Mouse (Mus musculus) layer of hippocampus, postnatal 14 days (tissue): ENCODE results near the gene Rcvrn. TPM values are rescaled to one million over a fixed set of nuclear protein-coding genes. Genes with fewer than 3 reads are reported as not detected.

Source experiments
- DNase-seq, 2 experiments: peaks; one replicate each; pipeline ENCODE4 v3.0.0; 2021 to 2022; ENCODE audit warnings: low spot score in 2 of 2, mixed read lengths in 1 of 2
- long read RNA-seq, 2 experiments: library from polyadenylated mRNA; stranded (forward); transcript quantifications; one replicate each; pipeline ENCODE4 v2.0.0; 2021
- total RNA-seq, 2 experiments: library from RNA; stranded (reverse); gene quantifications; 2 replicates each; pipeline ENCODE4 v1.2.3; 2021

The Rcvrn gene
- 1 to 10 TPM; 1.7 to 2.4 TPM for total RNA-seq
- long read RNA-seq, experiment 1, result 0 reads
- long read RNA-seq, experiment 2, result 0 reads

DNA sequence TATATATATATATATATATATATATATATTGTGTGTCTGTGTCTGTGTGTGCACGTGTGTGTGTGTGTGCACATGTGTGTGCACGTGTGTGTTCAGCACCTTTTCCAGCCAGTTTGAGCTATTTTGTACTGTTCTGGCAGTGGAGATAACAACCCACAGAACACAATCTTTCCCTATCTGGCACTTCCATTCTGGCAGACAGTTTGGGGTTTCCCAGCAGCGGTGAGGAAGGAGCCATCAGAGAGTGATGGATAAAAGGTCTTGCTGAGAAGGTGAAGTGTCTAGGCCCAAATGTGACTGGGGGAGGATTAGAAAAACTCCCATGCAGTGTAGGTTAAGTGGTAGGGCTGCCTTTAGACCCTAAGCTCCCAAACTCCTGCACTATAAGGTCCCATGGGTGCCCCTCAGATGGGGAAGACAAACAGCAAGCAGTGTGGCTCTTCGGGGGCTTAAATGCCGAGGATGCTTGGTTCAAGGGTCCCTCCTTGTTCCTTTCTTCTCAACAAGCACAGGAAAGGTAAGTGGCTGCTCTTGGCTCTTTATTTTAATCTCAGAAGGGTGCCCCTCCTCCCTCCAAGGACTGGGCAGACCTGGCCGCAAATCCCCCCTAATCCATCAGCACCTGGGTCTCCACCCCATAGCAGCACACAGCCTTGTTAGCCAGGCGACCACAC is at the start of gene Rcvrn:
Gene Rcvrn (plus strand): TSS at position 624 of the 674 bp plus-strand sequence.
- no peak for DNase-seq

DNA sequence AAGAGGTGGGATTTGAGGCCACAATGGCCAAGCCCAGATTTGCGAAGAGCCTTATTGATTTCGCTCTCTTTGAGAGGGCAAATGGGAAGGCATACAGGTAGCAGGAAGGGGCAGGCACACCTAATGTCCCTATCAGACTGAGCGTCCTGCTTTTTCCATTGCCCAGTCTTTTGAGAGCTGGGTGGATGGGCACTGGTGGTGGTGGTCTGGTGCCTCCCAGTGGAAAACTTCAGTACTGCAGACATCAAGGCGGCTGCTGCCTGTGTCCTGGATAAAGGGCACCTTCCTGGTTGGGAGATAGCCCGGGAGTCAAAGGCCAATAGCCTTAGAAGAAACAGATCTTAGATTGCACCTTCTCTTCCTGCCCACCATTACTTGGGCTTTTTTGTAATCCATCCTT is 47.4 kb upstream of the Rcvrn start:
- peak; percentile 79 to 82 for DNase-seq

DNA sequence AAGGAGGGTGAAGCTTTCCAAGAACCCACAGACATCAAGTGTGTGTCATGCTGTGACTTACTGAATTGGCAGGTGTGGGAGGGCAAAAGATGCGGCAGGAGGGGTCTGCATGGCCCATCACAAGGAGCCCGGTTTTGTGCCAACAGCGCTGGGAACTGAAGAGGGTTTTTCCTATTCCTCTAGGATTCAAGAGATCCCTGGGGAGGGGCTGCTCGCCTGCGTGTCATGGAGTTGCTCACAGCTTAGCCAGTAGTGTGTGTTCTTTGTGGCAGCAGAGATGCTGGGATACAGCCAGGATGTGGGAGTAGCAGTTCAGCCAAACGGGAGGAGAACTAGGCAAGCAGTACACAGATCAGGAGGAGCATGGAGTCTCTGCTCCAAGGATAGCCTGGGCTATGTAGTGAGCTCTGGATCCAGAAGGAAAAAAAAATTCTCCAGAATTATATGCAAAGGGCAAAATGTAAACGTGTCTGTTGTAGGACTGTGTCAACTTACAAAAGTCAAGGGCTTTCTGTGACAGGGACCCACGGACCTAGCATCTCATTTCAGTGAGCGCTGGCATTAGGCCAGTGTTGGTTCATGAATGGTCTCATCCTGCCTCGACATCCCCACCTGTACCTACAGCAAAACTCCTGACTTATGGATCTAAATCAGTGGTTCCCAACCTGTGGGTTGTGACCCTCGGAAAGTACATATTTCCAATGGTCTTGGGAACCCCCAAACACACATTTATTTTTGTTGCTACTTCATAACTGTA is 46.3 kb upstream of the Rcvrn start:
- DNase-seq, result peak; percentile 47 to 64

DNA sequence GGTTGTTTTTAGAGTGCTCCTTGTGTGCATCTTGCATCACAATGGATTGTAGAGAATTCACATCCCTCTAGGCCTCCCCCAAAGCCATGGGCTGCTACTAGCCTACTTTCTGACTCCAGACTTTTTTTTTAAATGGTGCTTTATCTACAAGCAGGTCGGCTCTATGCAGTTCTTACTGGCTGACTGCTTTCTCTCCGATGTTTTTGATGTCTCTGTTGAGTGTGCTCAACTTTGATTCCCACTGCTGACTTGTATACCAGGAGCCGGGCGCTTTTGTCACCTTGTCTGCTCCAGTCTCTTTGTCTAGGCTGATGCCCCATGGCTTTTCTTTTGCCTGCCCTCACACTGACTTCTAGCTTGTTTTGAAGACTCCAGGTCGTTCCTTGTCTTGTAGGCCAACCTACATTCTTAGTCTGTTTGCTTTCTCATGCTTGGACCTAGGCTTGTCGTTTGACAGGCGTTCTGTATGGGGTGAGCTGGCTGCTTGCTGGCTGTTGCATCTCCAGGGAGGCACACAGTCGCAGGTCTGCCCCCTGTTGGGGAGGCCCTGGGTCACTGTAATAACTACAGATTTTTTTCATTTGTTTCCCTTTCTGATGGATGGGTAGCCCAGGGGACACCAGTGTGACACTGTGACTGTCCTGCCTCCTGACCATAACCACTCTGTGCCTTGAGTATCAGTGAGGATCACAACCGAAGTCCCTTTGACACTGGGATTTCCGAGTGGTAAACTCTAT is 45.0 kb upstream of the Rcvrn start:
- DNase-seq, result no peak

DNA sequence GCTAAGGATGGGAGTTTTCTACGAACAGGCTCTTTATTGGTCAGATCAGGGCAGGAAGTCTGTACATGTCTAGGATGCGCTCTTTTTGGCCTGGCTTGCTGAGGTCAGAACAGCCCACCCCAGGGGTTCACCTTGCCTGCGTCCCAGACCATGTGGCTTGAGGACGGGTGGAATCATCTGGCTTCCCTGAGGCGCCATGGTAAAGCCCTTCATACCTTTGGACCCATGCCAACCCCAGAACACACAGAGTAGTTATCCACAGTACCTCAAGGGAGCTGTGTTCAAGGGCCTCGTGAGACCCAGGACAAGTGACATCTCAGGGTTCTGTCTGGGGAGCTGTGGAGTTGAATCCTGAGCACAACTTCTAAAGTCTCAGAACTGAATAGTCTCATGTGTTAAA is 43.4 kb upstream of the Rcvrn start:
- DNase-seq, result no peak

DNA sequence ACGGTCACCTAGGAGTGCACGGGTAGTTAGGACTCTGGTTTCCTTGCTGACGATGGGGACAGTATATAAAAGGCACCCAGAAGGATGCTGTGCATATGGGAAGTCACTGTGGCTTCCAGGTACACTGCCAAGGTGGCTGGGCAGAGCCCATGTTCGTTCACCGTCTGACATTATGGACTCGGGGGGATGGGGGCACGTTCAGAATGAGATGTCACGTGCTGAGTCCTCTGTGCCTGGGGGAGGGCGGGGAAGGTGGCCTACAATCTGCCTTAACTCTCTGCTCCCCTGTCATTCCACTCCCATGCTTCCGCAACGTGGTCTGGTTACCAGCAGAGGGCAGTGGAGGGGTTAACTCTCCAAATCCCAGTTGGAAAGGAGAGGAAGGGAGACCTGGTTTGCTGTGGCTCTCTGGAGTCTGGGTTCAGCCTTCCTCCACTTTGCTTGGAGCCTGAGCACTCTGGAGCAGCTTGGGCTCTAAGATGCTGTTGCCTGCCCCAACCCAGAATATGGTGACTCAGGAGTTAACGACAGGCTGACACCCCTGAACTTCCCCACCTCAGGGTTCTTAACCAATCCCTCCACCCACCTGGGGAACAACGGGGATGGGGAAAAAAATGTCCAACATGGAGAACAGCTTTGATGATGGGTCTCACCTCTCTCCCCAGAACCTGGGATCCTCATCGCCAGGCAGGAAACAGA is 42.8 kb upstream of the Rcvrn start:
- DNase-seq, result peak; percentile 41 to 62

DNA sequence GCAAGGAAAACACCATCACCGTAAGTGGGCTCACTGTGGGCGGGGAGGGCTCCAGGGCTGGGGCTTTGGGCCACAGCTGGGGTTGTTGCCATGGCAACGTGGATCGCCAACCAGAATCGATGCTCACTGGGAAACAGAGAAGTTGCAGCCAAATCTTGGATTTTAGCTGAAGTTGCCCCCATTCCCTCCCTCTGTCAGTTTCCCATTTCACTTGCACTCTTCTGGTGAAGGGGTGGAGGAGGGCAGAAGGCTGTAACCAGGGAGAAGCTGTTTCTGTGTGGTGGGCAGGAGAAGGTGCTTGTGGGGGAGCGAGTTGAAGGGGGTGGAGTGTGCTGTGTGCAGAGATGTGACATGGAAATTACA is 42.3 kb upstream of the Rcvrn start:
- DNase-seq, result no peak

DNA sequence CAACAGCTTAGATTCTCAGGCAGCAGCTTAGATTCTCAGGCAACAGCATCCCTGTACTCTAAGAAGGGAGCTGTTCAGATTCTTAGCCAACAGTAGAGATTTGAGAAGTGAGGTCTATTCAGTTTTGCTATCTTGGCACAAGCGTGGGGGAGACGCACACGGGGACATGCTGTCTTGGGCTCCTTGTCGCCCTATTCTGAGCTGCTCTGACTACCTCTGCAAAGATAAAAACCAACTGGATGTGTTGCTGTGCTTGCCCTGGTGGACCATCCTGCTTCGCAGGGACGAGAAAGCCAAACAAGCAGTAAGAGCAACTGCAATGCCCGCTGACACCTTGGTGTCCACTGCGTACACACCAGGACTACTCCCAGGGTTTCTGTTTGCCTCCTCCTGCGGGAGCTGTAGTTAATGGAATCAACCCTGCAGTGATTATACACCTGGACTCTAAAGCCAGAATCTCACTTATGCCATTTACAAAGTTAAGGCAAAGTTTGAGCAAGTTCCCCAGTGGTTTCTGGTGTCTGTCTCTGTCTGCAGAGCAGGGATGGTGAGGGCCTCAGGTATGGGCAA is 41.5 kb upstream of the Rcvrn start:
- no peak for DNase-seq

DNA sequence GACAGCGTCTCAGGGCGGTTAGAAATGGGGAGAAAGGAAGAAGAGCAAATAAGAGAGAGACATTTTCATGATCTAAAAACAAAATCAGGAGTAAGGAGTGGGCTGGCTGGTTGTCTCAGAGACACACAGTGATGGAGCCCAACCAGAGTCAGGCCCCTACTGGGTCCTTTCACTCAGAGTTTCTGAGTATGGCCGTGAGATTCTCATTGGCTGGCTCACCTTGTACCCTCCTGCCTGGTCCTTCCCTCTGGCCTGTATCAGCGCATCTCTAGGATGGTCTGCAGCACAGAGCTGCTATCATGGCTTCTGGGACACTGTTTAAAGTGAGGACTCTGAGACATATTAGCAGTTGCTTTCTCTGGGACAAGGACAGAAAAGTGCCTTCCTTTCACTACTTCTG is 40.6 kb upstream of the Rcvrn start:
- DNase-seq, result no peak

DNA sequence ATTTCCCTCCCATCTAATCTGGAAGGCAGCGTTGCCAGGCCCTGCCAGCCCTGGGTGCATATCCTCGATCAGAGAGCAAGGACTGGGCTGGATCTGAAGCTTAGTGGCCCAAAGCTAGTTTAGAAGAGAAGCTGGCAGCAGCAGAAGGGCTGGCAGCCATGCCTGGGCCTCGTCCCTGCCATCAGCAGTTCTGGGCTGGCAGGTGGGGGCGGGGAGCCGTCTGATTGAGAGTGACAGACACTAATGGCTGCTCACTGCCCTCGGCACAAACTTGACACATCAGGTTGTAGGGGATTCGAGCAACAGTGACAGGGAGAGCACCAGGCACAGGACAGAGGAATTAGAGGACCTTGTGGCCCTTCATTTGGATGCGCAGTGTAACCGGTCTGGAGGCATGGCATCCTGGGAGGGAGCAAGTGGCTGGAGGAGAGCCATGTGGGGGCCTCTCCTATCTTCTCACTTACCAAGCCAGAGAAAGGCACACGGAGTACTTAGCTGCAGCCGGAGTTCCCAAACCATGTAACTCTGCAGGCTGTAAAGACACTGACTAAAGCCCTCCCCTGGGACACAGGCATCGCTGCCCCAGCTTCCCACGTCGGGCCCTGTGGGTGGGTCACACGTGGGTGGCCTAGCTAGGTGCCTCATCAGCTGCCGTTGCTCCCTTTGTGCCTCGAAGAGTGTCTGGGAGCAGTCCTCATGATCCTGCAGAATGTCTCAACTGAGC is 39.7 kb upstream of the Rcvrn start:
- peak; percentile 65 to 87 for DNase-seq

DNA sequence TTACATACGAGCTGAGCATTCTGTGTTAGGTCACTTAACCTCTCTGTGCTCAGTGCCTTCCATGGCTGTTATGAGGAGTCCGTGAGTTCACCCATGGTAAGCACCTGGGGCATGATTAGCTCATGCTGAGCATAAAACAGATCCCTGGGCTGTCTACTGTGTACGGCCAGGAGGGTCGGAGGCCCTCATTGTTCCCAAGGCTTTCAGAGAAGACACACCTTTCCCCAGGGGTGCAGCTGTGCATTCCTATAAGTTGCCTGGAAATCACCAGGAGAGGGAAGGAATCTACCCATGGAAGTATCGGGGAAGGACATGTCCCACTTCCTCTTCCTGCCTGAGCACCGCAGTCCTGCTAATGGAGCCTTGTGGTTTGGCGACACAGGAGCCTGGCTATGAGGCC is 38.8 kb upstream of the Rcvrn start:
- DNase-seq, result no peak

DNA sequence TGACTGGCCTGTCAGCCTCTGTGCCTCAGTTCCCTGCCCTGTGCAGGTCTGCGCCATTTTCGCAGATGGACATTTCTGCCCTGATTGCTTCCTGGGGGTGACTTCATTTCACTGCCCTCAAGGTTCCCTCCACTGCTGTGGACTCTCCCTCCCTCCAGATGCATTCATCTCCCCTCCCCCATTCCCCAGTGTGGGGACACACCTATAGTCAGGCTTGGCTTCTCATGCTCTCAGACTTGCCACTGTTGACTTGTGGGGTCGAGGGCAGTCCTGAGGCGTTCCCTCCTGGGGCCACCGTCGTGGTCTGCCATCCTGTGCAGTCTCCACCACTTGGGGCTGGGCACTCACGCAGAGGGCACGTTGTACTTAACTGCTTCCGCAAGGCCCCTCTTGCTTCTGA is 38.3 kb upstream of the Rcvrn start:
- DNase-seq, result no peak

DNA sequence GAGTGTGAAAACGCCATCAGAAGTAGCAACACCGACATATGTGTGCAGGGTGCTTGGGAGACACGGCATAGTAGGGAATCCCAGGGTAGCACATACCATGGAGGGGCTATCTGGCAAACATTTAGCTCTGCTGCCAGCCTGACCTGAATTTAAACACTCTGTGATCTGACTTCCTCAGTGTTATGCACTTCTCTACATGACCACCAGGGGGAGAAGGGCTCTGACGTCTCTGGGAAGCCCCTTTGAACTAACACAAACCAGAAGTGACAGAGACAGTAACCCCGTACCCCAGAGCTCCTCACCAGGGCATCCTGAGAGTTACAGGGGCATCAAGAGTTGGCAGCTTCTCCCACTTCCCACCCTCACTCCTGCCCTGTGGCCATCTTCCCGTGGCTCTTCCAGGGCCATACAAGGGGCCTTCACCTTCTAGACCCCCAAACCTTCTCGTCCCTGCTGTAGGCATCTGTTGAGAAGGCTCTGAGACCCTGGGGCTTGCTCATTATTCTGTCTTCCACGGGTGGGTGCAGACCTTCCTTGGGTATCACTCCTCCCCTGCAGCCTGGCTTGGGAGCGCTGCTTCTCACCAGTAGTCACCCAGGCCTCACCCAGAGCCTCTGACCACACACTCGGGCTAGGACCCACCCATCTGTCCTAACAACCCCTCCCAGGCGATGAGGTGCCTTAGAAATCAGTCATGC is 37.3 kb upstream of the Rcvrn start:
- DNase-seq, result peak in 1 of 2 experiments; percentile 52

DNA sequence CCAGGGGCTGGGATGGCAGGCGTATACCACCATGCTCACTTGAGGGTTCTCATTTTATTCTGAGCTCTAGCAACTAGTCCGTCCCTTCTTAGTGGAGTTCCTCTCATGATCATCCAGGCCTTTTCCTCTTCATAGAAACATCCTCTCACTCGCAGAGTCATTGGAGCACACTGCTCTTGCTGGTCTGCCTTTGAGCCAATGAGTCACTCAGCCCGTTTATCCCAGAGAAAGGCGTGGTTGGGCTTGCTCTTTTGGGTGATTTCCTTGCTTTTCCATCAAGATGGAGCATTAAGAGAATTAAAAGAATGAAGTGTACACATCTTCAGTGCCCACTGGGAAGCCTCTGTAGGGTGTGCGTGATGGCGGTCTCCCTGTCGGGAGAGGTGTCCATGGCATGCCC is 33.7 kb upstream of the Rcvrn start:
- no peak for DNase-seq

DNA sequence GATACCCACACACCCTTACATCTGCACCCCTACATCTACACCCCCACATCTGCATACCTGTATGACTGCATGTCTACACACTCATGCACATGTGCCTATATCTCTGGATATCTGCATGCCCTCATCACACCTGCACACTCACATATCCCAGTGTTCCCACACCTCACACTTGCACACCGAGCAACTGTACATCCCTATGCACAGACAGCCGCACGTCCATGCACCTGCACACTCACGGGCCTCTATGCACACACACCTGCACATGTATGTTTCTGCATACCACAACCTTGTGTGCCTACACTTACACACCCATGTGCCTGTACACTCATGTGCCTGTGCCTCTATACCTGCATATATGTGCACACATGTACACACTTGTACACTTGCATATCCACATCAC is 31.7 kb upstream of the Rcvrn start:
- no peak for DNase-seq

DNA sequence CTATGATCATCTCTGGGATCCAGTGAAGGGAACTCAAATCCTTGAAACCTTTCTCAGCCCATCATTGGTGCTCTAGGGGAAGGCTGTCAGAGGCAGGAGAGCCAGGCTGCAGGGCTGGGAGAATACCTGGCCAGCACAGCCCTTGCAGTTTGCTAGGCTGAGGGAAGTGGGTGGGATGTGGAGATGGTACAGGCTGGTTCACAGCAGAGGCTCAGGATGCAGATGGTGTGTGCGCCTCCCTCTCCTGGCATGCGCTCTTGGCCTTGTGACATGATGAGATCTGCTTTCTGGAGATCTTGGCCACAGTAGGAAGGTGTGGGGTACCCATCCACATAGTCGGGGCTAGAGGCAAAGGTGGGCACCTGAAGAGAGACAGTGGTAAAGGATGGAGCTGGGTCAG is 30.9 kb upstream of the Rcvrn start:
- peak in 1 of 2 experiments; percentile 52 for DNase-seq

DNA sequence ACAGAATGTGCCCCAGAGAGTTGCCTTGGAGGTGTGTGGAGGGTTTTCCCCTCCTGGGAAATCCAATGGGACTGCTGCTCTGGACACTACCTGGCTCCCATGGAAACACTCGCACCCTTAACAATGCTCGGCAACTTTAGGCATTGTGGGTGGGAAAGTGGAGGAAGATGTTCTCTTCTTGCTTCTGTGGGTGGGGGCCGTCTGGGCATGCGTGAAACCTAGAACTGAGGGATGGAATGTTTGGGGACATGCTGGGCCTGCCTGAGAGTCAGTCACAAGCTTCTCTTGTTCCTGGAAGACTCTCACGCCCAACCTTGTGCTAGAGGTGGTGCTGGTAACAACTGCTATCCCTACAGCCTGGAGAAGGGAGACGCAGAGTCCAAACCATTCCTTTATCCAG is 30.2 kb upstream of the Rcvrn start:
- no peak for DNase-seq

DNA sequence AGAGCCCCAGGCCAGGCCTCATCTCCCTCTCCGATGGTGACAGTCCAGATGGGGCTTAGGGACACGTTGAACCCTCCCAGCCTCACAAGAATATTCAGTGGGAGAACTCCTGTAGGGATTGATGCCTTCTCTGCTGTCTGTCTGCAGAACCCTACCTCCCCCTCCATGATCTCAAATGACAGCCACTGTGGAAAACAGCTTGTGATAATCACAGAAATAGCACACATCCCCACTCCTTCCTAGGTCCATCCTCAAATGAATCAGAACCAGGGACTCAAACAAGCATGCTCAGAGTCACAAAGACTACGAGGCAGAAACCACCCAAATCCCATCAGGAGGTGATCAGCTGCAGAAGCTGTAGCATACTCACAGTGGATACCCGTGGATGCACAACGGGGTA is 29.0 kb upstream of the Rcvrn start:
- DNase-seq, result no peak

DNA sequence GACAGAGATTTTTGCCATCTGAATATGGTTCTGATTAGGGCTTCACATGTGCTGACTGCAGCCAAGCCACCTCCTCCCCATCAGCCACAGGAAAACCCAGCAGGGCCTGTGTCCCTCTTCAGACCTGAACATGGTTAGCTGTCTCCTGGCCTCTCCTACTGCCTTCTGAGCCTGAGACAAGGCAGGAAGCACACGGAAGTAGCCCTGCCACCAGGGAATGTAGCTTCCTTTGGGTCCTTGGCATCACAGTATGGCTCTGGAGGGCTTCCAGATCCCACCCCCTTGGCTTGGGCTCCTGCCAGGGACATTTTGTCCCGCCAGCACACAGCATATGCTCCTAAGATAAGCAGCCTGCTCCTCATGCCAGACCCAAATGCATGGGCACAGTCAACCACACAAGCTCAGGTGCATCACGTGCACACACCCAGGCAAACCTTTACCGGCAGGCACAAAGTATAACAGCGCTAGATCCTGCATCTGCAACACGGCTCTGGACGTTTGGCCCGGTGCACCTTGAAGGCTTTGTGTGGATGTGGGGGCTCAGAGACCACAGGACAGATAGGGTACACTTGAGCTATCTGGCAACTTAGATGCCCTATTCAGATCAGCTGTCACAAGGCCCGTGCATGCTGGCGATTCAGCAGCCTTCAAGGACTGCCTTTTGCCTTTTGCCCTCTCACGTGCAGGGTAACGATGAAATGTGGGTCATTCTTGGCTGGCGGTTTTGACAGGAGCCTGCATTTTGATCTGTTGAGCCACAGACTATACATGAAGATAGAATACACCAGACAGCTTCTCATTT is 27.4 kb upstream of the Rcvrn start:
- DNase-seq, result peak; percentile 76 to 78
